Mouse (Mus musculus): ENCODE results near the gene Gm10964.

The Gm10964 gene

DNA sequence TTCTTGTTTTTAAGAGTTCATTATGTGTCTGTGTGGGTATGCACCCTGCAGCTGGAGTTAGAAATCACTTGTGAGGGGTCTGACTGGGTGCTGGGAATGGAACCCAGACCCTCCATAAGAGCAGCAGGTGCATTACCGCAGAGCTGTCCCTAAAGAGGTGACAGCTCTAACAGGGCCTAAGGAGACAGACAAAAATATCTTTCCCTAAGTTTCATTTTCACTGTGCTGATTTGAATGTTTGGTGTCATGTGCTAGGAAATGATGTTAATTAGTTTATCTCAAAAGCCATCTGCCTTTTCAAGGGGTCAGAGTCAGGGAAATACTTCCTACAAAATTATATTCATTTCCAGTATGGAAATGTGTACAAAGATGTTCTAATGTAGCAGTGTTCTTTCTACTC, at the start of gene Gm10964:
Gm10964 (plus strand) TSS at position 38 of the 400 bp plus-strand sequence.
- in situ Hi-C loops (cut with MboI, MseI): loop anchor here (10.0 kb wide), 1 partner anchor 305 kb away; no protein-coding TSS in a partner anchor

DNA sequence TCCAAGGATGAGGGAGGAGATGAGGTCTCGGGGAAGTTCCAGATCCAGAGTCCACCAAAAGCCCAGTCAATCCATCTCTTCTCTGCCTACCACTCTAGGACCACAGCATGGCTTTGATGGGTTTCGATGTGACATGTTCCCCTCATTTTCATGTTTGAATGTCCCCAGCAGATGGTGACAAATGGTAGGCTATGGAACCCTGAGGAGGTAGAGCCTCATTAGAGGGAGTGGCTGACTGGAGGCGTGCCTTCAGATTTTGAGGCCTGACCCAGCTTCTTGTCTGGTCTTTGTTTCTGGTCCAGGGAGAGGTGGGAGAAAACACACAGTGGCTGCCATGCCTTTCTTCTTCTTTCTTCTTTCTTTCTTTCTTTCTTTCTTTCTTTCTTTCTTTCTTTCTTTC, 48.7 kb upstream of the Gm10964 start:
- in situ Hi-C loops (cut with MboI, MseI): no loop called here

DNA sequence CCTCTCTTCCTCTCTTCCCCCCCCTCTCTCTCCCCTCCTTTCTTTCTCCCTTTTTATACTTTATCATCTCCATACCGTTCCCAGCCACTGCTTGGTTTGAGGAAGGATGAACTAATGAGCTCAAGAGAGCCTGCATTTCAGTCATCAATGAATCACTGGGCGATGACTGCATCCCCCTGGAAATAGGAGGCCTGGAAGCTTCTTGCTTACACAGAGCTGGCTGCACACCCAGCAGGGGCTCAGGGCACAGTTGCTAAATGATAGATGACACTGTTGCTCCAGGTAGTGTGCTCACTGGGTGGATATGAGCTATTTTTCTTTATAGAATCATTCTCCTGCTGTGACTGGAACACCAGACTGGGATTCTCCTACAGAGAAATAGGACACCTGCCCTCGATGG, 43.6 kb upstream of the Gm10964 start:
- in situ Hi-C loops (cut with MboI, MseI): no loop called here

DNA sequence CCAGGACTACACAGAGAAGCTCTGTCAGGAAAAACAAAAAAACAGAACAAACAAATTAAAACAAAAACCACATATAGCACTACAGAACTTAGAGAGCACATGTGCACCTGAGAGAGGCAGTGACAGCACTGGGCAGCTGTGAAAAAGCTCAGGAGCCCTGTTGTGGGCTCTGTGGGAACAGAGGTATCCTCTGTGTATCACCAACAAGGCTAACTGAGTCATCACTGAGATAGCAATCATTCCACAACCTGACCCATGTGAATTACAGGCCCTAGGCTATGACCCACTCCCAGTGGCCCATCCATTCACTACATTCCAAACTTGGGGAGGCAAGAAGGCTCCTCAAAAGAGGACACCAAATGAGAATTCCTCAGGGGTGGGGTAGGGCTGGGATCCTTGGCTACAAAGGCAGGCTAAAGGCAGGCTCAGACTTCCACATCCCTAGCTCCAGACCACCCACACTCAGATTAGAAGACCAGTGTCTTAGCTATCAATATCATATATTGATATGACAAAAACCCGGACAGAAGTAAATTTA, 42.7 kb upstream of the Gm10964 start:
- in situ Hi-C loops (cut with MboI, MseI): no loop called here

DNA sequence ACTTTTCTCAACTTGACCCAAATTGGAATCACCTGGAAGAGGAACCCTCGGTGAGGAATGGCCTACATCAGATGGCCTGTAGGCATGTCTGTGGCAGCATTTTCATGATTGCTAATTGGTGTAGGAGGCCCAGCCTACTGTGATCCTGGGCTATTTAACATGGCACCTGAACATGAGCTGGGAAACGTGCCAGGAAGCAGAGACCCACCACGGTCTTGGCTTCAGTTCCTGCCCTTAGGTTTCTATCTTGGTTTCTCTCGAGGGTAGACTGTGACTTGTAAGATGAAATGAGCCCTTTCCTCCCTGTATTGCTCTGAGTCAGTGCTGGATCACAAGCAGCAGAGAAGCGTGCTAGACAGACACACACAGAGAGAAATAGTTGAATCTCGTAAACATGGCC, 34.5 kb upstream of the Gm10964 start:
- in situ Hi-C loops (cut with MboI, MseI): loop anchor here (5.0 kb wide), 1 partner anchor 97 kb away; no protein-coding TSS in a partner anchor

DNA sequence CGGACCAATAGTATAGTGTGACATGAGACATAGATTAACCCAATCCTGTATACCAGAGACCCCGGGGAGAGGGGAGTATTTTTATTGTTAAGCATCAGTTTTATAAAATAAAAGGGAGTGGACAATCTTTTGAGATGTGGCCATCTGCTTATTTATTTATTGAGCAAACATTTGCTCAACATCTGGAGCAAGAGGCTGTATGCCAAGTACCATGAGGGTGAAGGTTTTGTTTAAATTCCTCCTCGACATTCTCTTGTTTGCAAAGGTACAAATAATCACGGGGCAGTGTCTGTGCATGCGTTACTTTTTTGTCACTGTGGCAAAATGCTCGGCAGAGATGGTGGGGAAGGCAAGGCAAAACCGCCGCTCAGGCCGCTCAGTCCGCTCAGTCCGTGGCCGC, 33.7 kb upstream of the Gm10964 start:
- in situ Hi-C loops (cut with MboI, MseI): loop anchor here (5.0 kb wide), 1 partner anchor 98 kb away; no protein-coding TSS in a partner anchor

DNA sequence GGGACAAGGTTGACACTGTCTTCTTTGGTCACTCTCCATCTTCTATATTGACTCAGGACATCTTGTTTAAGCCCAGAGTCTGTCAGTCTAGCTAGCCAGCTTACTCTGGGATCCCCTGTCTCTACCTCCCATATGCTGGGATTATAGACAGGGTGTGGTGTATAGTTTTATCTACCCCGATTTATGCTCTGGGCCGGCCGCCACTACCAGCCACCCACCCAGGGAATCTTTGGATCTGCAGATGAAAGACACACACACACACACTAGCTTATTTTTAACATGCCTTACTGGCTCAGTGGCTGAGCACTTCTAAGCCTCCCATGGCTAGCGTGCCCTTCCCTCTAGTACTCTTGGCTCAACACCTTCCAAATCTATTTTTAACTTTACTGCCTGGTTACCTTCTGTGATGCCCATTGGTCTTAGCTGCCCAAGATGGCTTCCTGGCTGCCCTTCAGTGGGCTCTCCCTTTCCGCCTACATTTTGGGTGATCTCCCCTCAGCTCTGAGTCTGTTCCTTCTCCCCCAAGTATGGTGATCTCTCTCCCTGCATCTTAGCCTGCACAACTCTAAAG, 29.6 kb upstream of the Gm10964 start:
- in situ Hi-C loops (cut with MboI, MseI): loop anchor here (5.0 kb wide), 1 partner anchor 102 kb away; no protein-coding TSS in a partner anchor

DNA sequence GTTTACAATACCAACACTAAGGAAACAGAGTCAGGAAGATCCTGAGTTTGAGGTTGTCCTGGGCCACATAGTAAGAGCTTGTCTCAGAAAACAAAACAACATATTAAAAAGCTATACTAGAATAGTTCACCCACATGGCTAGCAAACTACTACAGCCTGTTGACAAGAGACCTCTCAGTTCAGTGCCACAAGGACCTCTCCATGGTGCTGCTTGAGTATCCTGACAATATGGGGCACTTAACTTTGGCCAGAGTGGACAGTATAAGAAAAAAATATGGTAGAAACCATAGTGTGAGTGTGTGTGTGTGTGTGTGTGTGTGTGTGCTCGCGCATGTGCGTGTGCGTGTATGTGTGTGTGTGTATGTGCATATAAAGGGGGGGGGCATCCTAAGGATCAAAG, 27.0 kb upstream of the Gm10964 start:
- in situ Hi-C loops (cut with MboI, MseI): no loop called here

DNA sequence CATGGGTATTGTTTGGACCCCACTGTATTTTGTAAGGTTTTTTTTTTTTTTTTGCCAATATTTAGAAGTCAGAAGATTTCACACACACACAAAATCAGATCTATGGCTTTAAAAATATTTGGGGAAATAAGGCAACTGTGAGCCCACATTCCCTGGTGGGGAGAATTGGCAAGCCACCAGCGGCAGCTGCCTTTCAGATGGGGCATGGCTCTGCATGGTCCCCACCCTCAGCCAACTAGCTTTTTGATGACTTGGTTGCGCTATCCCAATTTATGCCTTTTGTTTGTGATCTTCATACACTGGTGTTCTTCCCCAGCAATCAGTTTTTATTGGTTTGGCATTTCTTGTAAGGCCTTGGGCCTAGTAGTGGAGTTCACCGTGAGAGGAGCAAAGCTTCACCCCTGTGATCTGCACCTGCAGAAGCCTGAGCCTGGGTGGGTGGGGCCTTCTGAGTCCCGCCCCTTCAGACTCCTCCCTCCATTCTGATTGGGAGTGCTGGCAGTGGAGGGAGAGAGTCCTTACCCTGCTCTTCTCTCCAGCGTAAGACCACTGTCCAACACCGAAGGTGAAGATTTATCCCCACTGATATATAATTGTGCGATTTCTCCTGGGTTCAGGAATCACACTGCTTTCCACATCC, 24.8 kb upstream of the Gm10964 start:
- in situ Hi-C loops (cut with MboI, MseI): no loop called here

DNA sequence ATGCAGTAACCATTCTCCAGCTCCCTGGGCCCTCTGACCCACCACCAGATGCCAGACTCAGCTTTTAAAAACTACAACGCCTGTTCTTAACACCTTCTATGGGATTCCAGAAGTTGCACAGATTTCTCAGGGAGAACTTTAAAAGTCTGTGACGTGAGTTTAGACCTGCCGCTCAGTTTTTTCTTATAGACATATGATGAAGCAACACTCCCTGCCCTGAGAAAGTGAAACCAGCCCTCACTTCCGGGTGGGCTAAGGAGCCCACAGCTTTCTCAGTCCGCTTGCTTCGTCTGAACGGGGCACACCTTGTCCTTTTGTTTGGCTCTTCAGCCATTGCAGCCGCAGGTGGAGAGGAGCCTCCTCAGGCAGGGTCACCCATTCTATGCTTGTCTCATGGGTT, 24.2 kb upstream of the Gm10964 start:
- in situ Hi-C loops (cut with MboI, MseI): no loop called here

DNA sequence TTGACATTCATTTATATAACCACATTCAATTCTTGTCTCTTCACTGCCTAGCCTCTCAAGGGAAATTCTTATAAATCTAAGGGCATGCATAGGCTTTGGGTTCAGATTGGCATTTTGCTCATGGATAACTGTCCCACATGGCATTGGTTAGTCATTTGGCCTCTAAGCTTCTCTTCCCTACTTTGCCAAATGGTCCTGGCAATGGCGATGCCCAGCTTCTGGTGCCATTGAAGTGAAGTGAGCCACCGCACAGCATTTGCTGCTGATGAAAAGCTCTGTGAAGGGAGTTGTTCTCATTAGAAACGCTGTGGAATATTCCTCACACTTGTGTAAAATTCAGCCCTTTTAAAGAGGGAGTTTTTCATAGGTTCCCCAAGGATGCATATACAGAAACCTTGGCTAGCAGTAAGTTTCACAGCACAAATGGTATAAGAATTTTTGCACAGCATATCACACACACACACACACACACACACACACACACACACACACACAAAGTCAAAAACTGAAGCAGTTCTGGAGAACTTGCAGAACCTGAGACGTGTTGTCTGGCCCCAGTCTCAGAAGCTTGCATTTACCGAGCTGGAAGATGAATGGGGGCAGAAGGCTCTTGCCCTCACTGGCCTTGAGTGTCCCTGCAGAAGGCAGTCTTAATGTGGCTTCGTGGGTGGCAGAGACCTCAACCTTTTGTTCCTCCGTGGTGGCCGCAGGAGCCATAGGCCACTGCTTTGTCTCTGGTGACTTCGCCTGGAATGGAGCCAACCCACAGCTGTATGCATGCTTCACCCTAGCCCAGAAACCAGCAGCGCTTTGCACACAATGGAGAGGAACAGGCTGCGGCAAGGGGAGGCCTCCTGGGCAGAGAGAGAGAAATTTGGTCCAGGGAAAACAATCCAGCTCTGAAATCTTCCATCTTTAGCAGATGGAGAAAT, 23.1 kb upstream of the Gm10964 start:
- in situ Hi-C loops (cut with MboI, MseI): no loop called here

DNA sequence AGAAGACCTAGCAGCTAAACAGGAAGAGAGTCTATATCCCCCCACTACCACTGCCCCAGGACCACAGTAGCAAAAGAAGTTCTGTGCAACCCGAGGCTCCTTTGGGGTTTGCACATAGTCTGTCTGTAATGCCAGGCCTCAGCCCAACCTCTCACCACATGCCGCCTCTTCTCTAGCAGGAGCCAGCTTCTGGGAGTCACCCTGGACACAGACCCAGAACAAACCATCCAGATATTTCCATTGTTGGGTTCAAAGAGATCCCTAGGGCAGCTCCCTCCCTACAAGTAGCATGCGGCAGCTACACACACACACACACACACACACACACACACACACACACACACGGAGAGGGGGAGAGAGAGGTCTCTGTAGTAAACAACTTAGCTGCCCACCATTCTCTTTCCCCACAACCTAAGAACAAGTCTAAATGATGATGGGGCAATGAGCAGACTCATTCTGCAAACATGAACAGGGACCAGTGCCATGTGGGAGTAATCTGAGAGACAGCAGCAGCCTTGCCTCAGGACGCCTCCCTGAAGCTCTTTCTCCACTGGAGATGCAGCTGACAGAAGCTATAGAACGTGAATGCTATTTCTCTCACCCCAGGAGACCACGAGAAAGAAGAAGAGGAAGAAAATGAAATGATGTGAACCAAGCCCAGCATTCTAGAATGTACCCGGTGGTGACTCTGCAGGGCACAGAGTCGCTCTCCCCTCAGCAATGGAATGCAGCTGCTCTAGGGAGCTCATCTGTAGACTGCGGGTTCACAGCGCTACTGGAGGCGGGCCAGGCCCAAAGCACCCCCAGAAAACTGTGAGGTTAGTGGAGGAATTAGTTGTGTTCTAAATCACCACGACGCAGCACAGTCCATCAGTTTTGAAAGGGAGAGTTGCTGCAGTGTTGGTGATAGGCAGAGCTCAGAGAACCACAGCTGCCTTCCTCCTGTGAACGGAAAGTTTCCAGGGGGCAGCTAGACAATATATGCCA, 22.1 kb upstream of the Gm10964 start:
- in situ Hi-C loops (cut with MboI, MseI): no loop called here

DNA sequence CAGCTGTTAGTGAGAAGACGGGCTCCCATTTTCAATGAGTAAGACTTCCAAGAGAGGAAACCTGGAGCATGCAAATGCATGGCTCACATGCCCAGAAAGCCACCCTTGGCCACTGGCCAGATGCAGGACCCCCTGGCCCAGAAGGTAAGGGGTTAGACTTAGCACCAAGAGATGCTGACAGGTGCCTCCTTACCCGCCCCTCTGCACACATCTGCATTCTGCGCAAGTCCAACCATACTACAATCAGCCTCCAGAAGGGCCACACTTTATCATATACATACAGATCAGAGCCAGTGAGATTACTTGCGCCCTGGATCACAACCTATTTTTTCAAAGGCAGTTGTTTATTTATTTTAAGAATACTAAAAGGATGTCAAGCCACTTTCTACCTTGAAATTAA, 20.4 kb upstream of the Gm10964 start:
- in situ Hi-C loops (cut with MboI, MseI): no loop called here

DNA sequence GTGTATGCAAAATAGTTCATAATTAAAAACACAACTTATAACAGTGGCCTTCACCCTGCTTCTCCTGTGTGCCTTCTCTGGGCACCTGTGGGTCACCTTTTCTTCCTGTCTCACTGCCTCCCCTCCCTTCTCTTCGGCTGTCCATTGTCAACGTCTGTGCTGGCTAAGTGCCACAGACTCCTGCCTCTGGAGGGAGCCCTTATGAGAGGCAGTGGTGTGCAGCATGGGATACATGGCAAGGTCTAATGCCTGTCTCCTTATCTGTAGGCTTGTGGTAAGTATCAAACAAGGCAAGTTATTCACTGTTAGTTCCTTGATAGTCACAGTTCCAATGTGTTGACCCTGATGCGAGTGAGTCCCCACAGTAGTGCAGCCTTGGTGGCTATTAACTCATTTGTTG, 15.0 kb upstream of the Gm10964 start:
- in situ Hi-C loops (cut with MboI, MseI): no loop called here

DNA sequence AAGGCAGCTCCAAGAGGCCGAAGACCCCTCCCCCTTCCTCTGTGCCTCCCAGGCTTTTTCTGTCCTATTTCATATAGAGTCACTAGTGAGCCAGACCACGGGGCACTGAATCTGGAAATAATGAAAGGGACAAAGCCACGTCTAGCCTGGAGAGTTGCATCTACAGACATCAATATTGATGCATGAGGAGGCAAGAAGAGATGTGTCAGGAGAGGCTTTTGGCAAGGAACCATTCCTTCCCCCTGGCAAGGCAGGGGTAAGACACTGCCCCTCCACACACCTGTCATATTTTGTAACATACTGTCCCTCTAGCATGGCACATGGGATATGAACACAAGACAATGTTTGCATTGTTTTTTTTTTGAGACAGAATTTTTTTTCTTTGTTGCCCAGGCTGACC, 12.5 kb upstream of the Gm10964 start:
- in situ Hi-C loops (cut with MboI, MseI): no loop called here

DNA sequence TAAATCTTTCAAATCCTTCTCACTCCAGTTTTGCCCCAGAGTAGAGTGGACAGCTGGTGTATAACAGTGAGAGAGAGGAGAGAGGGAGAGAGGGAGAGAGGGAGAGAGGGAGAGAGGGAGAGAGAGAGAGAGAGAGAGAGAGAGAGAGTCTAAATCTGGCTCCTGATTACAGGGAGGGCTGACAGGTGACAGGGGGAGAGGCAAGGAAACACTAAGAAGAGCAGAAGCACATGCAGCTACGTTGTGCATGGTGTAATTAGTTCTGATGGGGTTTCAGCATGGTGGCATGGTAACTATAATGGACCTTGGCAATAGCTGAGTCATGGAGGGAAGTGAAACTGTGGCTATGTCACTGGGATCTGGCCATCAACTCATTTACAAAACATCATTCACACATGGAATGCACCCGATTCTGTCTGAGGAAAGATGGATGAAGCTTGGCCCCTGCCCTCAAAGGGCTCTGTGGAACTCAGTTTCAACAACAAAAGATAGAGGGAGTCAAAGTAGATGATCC, 11.3 kb upstream of the Gm10964 start:
- in situ Hi-C loops (cut with MboI, MseI): no loop called here

DNA sequence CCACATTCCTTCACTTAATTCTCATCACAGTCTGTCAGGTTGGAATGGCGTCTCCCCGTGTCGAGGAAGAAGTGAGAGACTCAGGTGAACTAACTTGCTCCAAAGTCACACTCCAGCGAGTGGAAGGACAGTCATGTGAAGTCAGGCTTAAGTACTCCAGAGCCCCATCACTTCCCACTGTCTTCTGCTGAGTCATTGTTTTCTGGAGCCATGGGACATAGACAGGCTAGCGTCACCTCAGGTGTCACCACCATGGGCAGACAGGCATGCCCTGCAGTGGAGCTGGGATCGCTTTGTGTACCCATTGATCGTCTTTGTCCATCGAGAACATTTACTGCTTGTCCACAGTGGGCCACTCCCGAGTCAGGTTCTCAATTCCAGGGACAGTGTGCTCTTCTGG, 9.3 kb upstream of the Gm10964 start:
- in situ Hi-C loops (cut with MboI, MseI): loop anchor here (10.0 kb wide), 1 partner anchor 295 kb away; no protein-coding TSS in a partner anchor

DNA sequence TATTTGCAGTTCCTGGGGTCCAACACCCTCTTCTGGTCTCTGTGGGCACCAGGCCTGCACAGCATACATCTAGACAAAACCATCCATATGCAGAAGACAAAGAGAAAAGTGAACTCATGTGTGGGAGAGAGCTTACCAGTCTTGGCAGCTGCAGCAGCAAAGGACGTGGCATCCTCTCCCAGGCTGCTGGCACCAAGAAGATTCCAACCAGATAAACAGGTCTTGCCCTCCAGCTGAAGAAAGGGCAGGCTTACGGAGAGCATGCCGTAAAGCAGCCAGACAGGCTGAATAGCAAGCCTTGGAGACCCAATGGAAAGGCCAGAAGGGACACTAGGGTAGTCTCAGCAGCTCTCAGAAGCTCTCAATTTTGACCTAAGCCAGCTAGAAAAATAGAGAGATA, 7.0 kb upstream of the Gm10964 start:
- in situ Hi-C loops (cut with MboI, MseI): loop anchor here (10.0 kb wide), 1 partner anchor 297 kb away; no protein-coding TSS in a partner anchor

DNA sequence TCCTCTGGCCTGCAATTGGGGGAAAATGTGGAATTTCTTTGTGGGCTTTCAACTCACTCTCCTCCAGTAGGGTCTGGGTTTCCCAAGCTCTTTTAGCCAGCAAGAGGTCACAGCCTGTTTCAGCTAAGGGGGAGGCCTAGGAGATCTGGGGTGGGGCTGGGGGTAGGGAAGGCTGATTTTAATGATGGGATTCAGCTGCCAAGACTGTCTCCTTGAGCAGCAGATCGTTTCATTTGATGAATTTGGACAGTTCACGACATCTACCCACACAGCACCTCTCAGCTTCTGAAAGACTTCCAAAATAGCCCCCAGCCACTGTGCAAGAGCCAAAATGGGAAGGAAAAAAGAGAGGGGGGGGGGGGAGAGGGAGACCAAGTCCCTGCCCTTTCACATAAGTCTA, 6.0 kb upstream of the Gm10964 start:
- in situ Hi-C loops (cut with MboI, MseI): loop anchor here (10.0 kb wide), 1 partner anchor 298 kb away; no protein-coding TSS in a partner anchor

All from regulatory T cell (primary cell).